Mouse (Mus musculus) liver, postnatal 0 days (tissue): ENCODE measurements around the gene Nav3. TPM values are rescaled to one million over a fixed set of nuclear protein-coding genes. Genes with fewer than 3 reads are reported as not detected.

Experiments used
- ATAC-seq: fragments of 200-750 bp; cut with Nextera tagmentation; 2 replicates; pipeline ENCODE4 v1.8.0; 2017; ENCODE audit warnings: mild to moderate bottlenecking, moderate library complexity
- DNase-seq: peaks from one replicate; pipeline ENCODE4 v3.0.0-alpha.2; 2016
- H3K27ac ChIP-seq: fragments of 300-500 bp; sonication (generic); 2 replicates; pipeline ENCODE4 v1.5.1; 2014; ENCODE audit warnings: antibody characterized with exemption, moderate library complexity, mild to moderate bottlenecking, low read depth
- H3K27me3 ChIP-seq: fragments of 300-500 bp; sonication (generic); 2 replicates; pipeline ENCODE4 v1.6.1; 2014; ENCODE audit warnings: low read length, control low read depth, mixed read lengths; ENCODE audit not compliant: insufficient read depth
- H3K36me3 ChIP-seq: fragments of 300-500 bp; sonication (generic); replicated peaks from 2 replicates; pipeline ENCODE4 v1.6.1; 2014; ENCODE audit warnings: mild to moderate bottlenecking, control low read depth, low read length, moderate library complexity, mixed read lengths; ENCODE audit not compliant: insufficient read depth
- H3K4me1 ChIP-seq: fragments of 300-500 bp; sonication (generic); 2 replicates; pipeline ENCODE4 v1.6.1; 2014; ENCODE audit warnings: antibody characterized with exemption, mild to moderate bottlenecking, control low read depth; ENCODE audit not compliant: insufficient read depth
- H3K4me2 ChIP-seq: fragments of 300-500 bp; sonication (generic); 2 replicates; pipeline ENCODE4 v1.6.1; 2014; ENCODE audit warnings: low read depth, mild to moderate bottlenecking, low read length, moderate library complexity, mixed read lengths
- H3K4me3 ChIP-seq: fragments of 300-500 bp; sonication (generic); 2 replicates; pipeline ENCODE4 v1.5.1; 2014; ENCODE audit warnings: low read depth, low read length
- H3K9ac ChIP-seq: fragments of 300-500 bp; sonication (generic); replicated peaks from 2 replicates; pipeline ENCODE4 v1.6.1; 2014; ENCODE audit warnings: mild to moderate bottlenecking, moderate library complexity
- H3K9me3 ChIP-seq: fragments of 300-500 bp; sonication (generic); 2 replicates; pipeline ENCODE4 v1.6.1; 2016; ENCODE audit warnings: mild to moderate bottlenecking, control low read depth, low read length, mixed read lengths
- CTCF ChIP-seq: sonication (generic); IDR thresholded peaks from 2 replicates; pipeline ENCODE4 v1.5.1; 2016; ENCODE audit warnings: antibody characterized with exemption, low read depth
- EP300 ChIP-seq: IDR thresholded peaks from 2 replicates; pipeline ENCODE4 v1.6.1; 2016; ENCODE audit warnings: antibody characterized with exemption, low read depth, mild to moderate bottlenecking
- WGBS: fragments of 180-500 bp; shearing (Covaris S2); extraction: QIAGEN DNeasy Blood & Tissue Kit; methylation state at CpG from one replicate; pipeline ENCODE4 v1.1.7; 2014; ENCODE audit not compliant: insufficient replicate concordance; 5-methylcytosine and 5-hydroxymethylcytosine counted together
- polyA plus RNA-seq: library from polyadenylated mRNA; unstranded; fragments of >200 nt; fragmentation: Nextera tagmentation; extraction: Ambion mirVana; gene quantifications from 2 replicates; pipeline ENCODE4 v1.2.1, GENCODE M21; 2015

Gene Nav3
- polyA plus RNA-seq, 1 experiment from 2014 or later, result 0.04 TPM

DNA sequence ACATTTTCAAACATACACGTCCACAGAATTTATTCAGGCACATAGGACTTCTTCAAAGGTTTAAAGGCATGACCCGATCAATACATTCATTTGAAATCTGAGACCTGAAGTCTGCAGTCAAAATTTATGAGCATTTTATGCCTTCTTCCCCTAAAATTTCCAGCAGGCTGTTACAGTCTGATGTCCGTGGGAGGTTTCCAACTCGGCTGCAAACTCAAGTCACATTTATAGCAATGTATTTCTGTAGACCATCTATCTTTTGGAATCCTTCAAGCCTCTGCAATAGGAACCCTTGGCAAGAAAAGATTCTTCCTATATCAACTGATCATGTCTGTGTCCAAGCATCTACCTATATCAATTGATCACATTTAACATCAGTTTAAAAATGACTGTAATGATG lies 13.4 kb upstream of the Nav3 start:
- H3K27ac ChIP-seq, result no peak overlapping the region
- no peaks in the 10 kb centered on the region for H3K27me3 ChIP-seq
- ATAC-seq (no peak), DNase-seq (no peak)
- H3K9me3 ChIP-seq, result no peaks in the 10 kb centered on the region
- WGBS, result 75% methylated on average over 4 of the region's 4 CpGs
- no peaks in the 10 kb centered on the region for H3K36me3 ChIP-seq
- H3K9ac ChIP-seq, result no peak overlapping the region
- TF ChIP-seq EP300, result no peak
- no peak for TF ChIP-seq CTCF
- H3K4me1 ChIP-seq, result no peaks in the 10 kb centered on the region
- no peak overlapping the region for H3K4me3 ChIP-seq
- H3K4me2 ChIP-seq, result no peak overlapping the region

DNA sequence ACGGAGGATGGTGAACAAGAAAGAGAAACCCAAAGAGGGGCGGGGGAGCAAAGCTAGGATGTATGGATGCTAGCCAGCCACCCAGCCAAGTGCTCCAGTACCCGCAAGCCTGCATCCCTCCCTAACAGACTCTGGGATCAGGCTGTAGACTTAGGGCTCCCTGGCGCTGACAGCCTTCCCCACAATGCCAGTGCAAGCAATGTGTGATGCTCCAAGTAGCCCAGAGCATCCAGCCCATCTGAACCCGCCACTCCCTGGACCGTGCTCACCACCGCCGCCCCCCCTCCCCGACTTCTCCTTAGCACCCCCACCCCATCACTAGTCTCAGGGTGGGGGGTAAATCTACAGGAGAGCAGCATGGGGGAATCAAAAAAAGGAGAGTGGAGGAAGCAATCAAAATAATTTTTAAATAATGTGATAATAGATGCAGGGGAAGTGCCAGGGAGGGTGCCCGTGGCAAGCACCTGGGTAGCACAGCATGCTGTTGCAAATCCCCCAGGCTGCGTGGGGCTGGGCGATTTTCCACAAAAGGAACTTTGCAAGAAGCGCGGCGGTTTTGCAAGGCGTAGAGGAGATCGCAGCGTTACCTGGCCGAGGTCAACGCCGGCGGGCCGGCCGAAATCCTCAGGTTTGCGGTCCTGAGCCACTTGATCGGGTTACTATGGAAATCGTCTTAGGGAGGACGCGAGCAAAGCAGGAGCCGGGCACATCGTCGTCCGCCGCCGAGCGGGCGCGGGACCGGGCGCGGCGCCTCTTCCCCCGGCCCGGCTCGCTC lies 754 bp downstream of the Nav3 start:
- ATAC-seq (no peak), DNase-seq (no peak)
- Histone ChIP-seq H3K27ac (no peak overlapping the region), H3K4me3 (peak overlapping the region; percentile 46), H3K4me1 (no peaks in the 10 kb centered on the region), H3K9me3 (no peaks in the 10 kb centered on the region), H3K4me2 (peak overlapping the region; percentile 83), H3K36me3 (no peaks in the 10 kb centered on the region), H3K27me3 (peaks cover 30% of the 10 kb centered on the region), H3K9ac (no peak overlapping the region)
- TF ChIP-seq EP300 (no peak), CTCF (no peak)
- WGBS, result 3% methylated on average over 45 of the region's 45 CpGs

DNA sequence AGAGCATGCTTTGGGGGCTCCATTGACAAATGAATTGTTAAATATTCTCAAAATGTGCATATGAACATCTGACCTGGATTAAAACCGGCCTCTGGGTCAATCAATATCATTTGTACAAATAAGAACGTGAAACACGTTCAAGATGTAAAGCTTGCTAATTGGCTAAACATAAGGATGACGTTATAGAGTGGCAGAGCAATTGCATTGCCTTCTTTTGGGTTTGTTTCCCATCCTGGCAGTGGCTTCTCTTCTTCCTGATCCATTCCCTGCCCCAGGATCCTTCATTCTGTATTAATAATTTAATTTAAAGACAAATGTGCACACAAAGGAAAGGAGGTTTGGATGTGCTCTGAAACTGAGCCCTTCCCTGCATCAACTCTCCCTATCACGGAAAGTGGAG lies 2.4 kb downstream of the Nav3 start:
- Histone ChIP-seq H3K4me3 (no peak overlapping the region), H3K4me2 (no peak overlapping the region), H3K27ac (no peak overlapping the region), H3K9me3 (no peaks in the 10 kb centered on the region), H3K9ac (no peak overlapping the region), H3K27me3 (peaks cover 30% of the 10 kb centered on the region), H3K36me3 (no peaks in the 10 kb centered on the region), H3K4me1 (no peaks in the 10 kb centered on the region)
- ATAC-seq, result no peak
- no peak for DNase-seq
- WGBS, result 59% methylated on average over 5 of the region's 5 CpGs
- TF ChIP-seq EP300 (no peak), CTCF (no peak)

DNA sequence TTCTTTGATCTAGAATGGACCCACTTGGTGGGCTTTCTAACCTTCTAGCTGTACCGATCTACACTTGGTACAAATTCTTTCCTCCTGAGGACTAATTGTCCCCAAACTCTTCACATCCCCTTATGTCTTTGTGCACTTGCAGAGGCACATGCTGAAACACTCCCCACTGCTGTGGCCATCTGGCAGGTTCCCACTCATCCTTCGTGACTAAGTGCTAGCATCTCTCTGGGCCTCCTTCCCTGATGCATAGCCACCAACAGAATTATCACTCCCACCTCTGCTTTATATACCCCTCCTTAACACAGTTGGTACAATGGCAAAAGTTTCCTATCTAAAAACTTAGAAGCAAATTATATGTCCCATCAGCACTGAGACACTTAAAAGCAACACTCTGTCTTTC lies 15.6 kb downstream of the Nav3 start:
- H3K27ac ChIP-seq, result no peak overlapping the region
- 67% methylated on average over 2 of the region's 2 CpGs for WGBS

DNA sequence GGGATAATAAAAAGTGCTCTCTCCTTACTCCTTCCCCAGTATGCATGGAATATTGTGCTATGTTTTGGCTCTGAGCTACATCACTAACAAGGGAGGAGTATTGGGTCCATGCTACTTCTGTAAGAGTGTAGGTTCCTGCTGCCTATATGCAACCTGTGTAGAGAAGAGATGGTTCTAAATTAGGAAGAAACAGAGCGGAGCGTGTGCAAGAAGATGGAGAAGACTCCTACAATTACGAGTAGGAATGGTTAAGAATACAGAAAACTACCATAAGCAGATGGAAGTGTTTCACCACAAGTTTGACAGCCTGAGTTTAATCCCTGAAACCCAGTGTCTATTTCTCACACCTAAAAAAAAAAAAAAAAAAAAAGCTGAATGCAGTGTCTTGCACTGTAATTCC lies 24.9 kb downstream of the Nav3 start:
- no peaks in the 10 kb centered on the region for H3K36me3 ChIP-seq
- TF ChIP-seq CTCF, result no peak
- TF ChIP-seq EP300, result no peak
- no peaks in the 10 kb centered on the region for H3K27me3 ChIP-seq
- H3K4me1 ChIP-seq, result no peaks in the 10 kb centered on the region
- H3K4me3 ChIP-seq, result no peak overlapping the region
- DNase-seq (no peak), ATAC-seq (no peak)
- no peak overlapping the region for H3K4me2 ChIP-seq
- H3K9me3 ChIP-seq, result no peaks in the 10 kb centered on the region
- WGBS, result 83% methylated on average over 3 of the region's 3 CpGs
- no peak overlapping the region for H3K27ac ChIP-seq
- no peak overlapping the region for H3K9ac ChIP-seq

More for the DNA sequence above, 15.6 kb downstream of the Nav3 start:
- ATAC-seq (no peak), DNase-seq (no peak)
- Histone ChIP-seq H3K4me3 (no peak overlapping the region), H3K4me2 (no peak overlapping the region), H3K9me3 (no peaks in the 10 kb centered on the region), H3K4me1 (no peaks in the 10 kb centered on the region), H3K9ac (no peak overlapping the region), H3K36me3 (no peaks in the 10 kb centered on the region), H3K27me3 (no peaks in the 10 kb centered on the region)
- TF ChIP-seq EP300, result no peak
- TF ChIP-seq CTCF, result no peak

DNA sequence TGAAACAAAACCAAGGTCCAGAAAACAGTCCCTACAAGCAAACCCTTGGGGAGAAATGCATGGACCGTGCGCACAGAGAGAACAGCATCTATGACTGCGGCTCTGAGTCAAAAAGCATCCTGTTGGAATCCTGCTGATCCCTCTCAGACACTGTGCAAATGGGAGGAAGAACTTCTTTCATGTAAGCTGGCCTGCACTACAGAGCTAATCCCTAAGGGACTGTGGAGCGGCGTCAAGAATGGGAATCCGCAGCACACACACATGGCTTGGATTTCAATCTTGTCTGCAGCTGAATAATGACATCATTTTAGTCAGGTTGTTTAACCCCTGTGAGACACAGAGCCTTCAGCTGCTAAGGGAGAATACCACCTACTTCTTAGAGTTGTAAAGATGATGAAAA lies 26.4 kb downstream of the Nav3 start:
- Histone ChIP-seq H3K4me1 (no peaks in the 10 kb centered on the region), H3K9ac (no peak overlapping the region), H3K27me3 (no peaks in the 10 kb centered on the region), H3K4me2 (no peak overlapping the region), H3K4me3 (no peak overlapping the region), H3K9me3 (no peaks in the 10 kb centered on the region), H3K36me3 (no peaks in the 10 kb centered on the region), H3K27ac (no peak overlapping the region)
- TF ChIP-seq CTCF, result no peak
- ATAC-seq (no peak), DNase-seq (no peak)
- 84% methylated on average over 6 of the region's 6 CpGs for WGBS
